Mouse (Mus musculus) testis, adult 2 months (tissue): Measurements from ENCODE around the gene Elmo1.

ENCODE experiments used
- CTCF ChIP-seq: fragments of 200-500 bp; IDR thresholded peaks from 2 replicates; pipeline ENCODE4 v1.5.1; 2012; ENCODE audit warnings: low read depth, mild to moderate bottlenecking, inconsistent platforms, low read length, moderate library complexity; ENCODE audit not compliant: control insufficient read depth, insufficient read depth, insufficient replicate concordance
- POLR2A ChIP-seq: fragments of 200-500 bp; IDR thresholded peaks from 2 replicates; pipeline ENCODE4 v1.6.1; 2012; ENCODE audit warnings: low read depth, mild to moderate bottlenecking, inconsistent platforms, low read length, moderate library complexity; ENCODE audit not compliant: control insufficient read depth

DNA sequence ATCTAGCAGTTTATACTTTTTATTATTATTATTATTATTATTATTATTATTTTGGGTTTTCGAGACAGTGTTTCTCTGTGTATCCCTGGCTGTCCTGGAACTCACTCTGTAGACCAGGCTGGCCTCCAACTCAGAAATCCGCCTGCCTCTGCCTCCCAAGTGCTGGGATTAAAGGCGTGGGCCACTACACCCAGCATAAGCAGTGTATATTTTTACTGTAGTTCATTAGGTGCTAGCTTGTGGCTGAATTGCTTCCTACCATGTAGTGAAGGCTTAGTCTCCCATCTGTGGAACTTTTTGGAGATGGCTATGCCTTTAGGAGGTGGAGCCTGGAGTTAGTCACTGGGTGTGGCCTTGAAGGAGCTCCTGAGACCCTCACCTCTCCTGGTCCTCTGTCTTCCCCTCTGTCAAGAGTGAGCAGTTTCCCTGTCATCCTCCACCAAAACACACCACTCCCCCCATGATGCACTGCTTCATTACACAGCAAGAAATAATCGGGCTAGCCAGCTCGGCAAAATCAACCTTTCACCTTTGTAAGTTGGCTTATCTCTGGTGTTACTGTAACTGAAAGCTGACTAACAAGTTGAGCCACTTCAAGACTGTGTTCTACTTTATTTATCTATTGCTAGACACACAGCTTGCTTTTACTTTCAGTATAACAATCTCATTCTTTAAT lies 41.1 kb downstream of the Elmo1 start:
- TF ChIP-seq CTCF, result no peak
- TF ChIP-seq POLR2A, result no peak
